Mouse (Mus musculus) cortical plate, adult 2 months (tissue): ENCODE measurements around the gene Tmem52. TPM values are rescaled to one million over a fixed set of nuclear protein-coding genes. Genes with fewer than 3 reads are reported as not detected.

Experiments
- H3K27ac ChIP-seq: fragments of 200-500 bp; 2 replicates; pipeline ENCODE4 v1.5.1; 2012; ENCODE audit warnings: low read length, control low read depth, inconsistent platforms; ENCODE audit not compliant: insufficient read depth
- H3K4me1 ChIP-seq: fragments of 200-500 bp; 2 replicates; pipeline ENCODE4 v1.6.1; 2011; ENCODE audit warnings: low read length; ENCODE audit not compliant: control insufficient read depth, insufficient read depth
- H3K4me3 ChIP-seq: fragments of 200-500 bp; 2 replicates; pipeline ENCODE4 v1.5.1; 2011; ENCODE audit warnings: mild to moderate bottlenecking, low read length, control low read depth; ENCODE audit not compliant: insufficient read depth
- CTCF ChIP-seq: fragments of 200-500 bp; IDR thresholded peaks from 2 replicates; pipeline ENCODE4 v1.5.1; 2011; ENCODE audit warnings: mild to moderate bottlenecking, control low read depth, low read length; ENCODE audit not compliant: insufficient read depth; ENCODE audit errors: extremely low read depth
- POLR2A ChIP-seq: fragments of 200-500 bp; IDR thresholded peaks from 2 replicates; pipeline ENCODE4 v1.6.1; 2011; ENCODE audit warnings: mild to moderate bottlenecking, low read length, control low read depth; ENCODE audit not compliant: insufficient read depth; ENCODE audit errors: extremely low read depth
- polyA plus RNA-seq: library from polyadenylated mRNA; depleted of rRNA; stranded (reverse); fragments of >200 nt; gene quantifications from 2 replicates; pipeline ENCODE4 v1.2.3, GENCODE M21; 2012; rRNA removed

The Tmem52 gene
- polyA plus RNA-seq, 1 experiment = 2.7 TPM

- TF ChIP-seq CTCF (no peak), POLR2A (no peak)
- Histone ChIP-seq H3K4me1 (no peaks in the 10 kb centered on the region; the same call in 1 of the 2 replicates), H3K27ac (no peak overlapping the region)
Observed at GRCm38 (mm10) chr4:155494891-155495290, 26.0 kb downstream of the Tmem52 start.

GRCm38 (mm10) chr4:155497963-155498362 lies 29.0 kb downstream of the Tmem52 start:
- Histone ChIP-seq H3K4me1 (no peaks in the 10 kb centered on the region; the same call in none of the 2 replicates), H3K4me3 (no peak overlapping the region), H3K27ac (no peak overlapping the region)
- TF ChIP-seq CTCF = no peak
- TF ChIP-seq POLR2A = no peak

More at GRCm38 (mm10) chr4:155494891-155495290, 26.0 kb downstream of the Tmem52 start:
- H3K4me3 ChIP-seq = no peak overlapping the region

GRCm38 (mm10) chr4:155501126-155501525 lies 32.2 kb downstream of the Tmem52 start:
- TF ChIP-seq CTCF (no peak), POLR2A (no peak)
- peaks cover 8% of the 10 kb centered on the region for H3K4me1 ChIP-seq
- H3K27ac ChIP-seq = no peak overlapping the region
- no peak overlapping the region for H3K4me3 ChIP-seq

- no peak overlapping the region for H3K4me3 ChIP-seq
- no peak overlapping the region for H3K27ac ChIP-seq
- TF ChIP-seq CTCF (no peak), POLR2A (no peak)
- peaks cover 10% of the 10 kb centered on the region for H3K4me1 ChIP-seq
Observed at GRCm38 (mm10) chr4:155505067-155505466, 36.2 kb downstream of the Tmem52 start.

GRCm38 (mm10) chr4:155505671-155506295 lies 36.9 kb downstream of the Tmem52 start:
- Histone ChIP-seq H3K4me3 (no peak overlapping the region), H3K4me1 (peaks cover 11% of the 10 kb centered on the region)

GRCm38 (mm10) chr4:155508614-155509013 lies 39.7 kb downstream of the Tmem52 start:
- Histone ChIP-seq H3K27ac (0 out of 2 replicates have a peak overlapping the region, but pooled peaks have one; percentile 10), H3K4me1 (peaks cover 15% of the 10 kb centered on the region), H3K4me3 (no peak overlapping the region)
- TF ChIP-seq CTCF (no peak), POLR2A (no peak)

More at GRCm38 (mm10) chr4:155505671-155506295, 36.9 kb downstream of the Tmem52 start:
- H3K27ac ChIP-seq = no peak overlapping the region
- no peak for TF ChIP-seq CTCF
- TF ChIP-seq POLR2A = no peak

- no peak for TF ChIP-seq POLR2A
- TF ChIP-seq CTCF = no peak
- H3K4me1 ChIP-seq = peaks cover 11% of the 10 kb centered on the region; the same call in 1 of the 2 replicates
- H3K4me3 ChIP-seq = no peak overlapping the region
- no peak overlapping the region for H3K27ac ChIP-seq
Observed at GRCm38 (mm10) chr4:155510981-155511380, 42.1 kb downstream of the Tmem52 start.

GRCm38 (mm10) chr4:155514810-155515209 lies 45.9 kb downstream of the Tmem52 start:
- Histone ChIP-seq H3K4me3 (no peak overlapping the region), H3K27ac (no peak overlapping the region), H3K4me1 (peaks cover 9% of the 10 kb centered on the region; the same call in 1 of the 2 replicates)
- TF ChIP-seq POLR2A = no peak

- Histone ChIP-seq H3K27ac (no peak overlapping the region), H3K4me1 (peaks cover 4% of the 10 kb centered on the region; the same call in 1 of the 2 replicates), H3K4me3 (no peak overlapping the region)
- TF ChIP-seq POLR2A (no peak), CTCF (no peak)
Observed at GRCm38 (mm10) chr4:155517948-155518517, 49.1 kb downstream of the Tmem52 start.

Other genes with a start within 250 kb of the Tmem52 start
- 69.0 and 70.3 TPM in 2 replicates for gene Ski, start 246.5 kb upstream of the Tmem52 start, polyA plus RNA-seq
- 36.5 and 37.5 TPM in 2 replicates for gene Faap20, start 219.3 kb upstream of the Tmem52 start, polyA plus RNA-seq
- 295 and 315 TPM in 2 replicates for gene Prkcz, start 107.8 kb upstream of the Tmem52 start, polyA plus RNA-seq
- gene Gabrd, start 71.0 kb upstream of the Tmem52 start, polyA plus RNA-seq = 129 and 141 TPM in 2 replicates
- gene Cfap74, start 59.9 kb upstream of the Tmem52 start, polyA plus RNA-seq = 20.4 and 21.9 TPM in 2 replicates
- gene Gnb1, start 22.2 kb downstream of the Tmem52 start, polyA plus RNA-seq = 725 and 733 TPM in 2 replicates
- gene Nadk, start 93.3 kb downstream of the Tmem52 start, polyA plus RNA-seq = 66.9 and 70.1 TPM in 2 replicates
- 16.8 and 18.1 TPM in 2 replicates for gene Slc35e2, start 132.3 kb downstream of the Tmem52 start, polyA plus RNA-seq
- gene Cdk11b, start 155.7 kb downstream of the Tmem52 start, polyA plus RNA-seq = 48.0 and 48.2 TPM in 2 replicates
- not detected in 2 replicates for gene Gm10563, start 176.3 kb downstream of the Tmem52 start, polyA plus RNA-seq
- gene Mmp23, start 184.3 kb downstream of the Tmem52 start, polyA plus RNA-seq = 5.9 and 6.0 TPM in 2 replicates
- gene Mib2, start 200.1 kb downstream of the Tmem52 start, polyA plus RNA-seq = 153 and 169 TPM in 2 replicates
- gene Fndc10, start 225.2 kb downstream of the Tmem52 start, polyA plus RNA-seq = 42.8 and 45.8 TPM in 2 replicates
- gene Ssu72, start 235.7 kb downstream of the Tmem52 start, polyA plus RNA-seq = 131 and 138 TPM in 2 replicates